Mouse (Mus musculus) intestine, embryonic 15.5 days (tissue): ENCODE measurements at regions not wholly inside any gene's neighbourhood (a gene's known extent, or its start where the extent isn't known, plus 50 kb on each side); places are given as distances from the start of the nearest gene placed in this dataset.

Source experiments
- ATAC-seq: fragments of 200-750 bp; cut with Nextera tagmentation; 2 replicates; pipeline ENCODE4 v1.8.0; 2017; ENCODE audit warnings: moderate TSS enrichment, moderate library complexity
- H3K27ac ChIP-seq: fragments of 300-500 bp; sonication (generic); 2 replicates; pipeline ENCODE4 v1.5.1; 2015; ENCODE audit warnings: mild to moderate bottlenecking, inconsistent platforms
- H3K27me3 ChIP-seq: fragments of 300-500 bp; sonication (generic); replicated peaks from 2 replicates; pipeline ENCODE4 v1.6.1; 2015; ENCODE audit warnings: inconsistent platforms
- H3K36me3 ChIP-seq: fragments of 300-500 bp; sonication (generic); 2 replicates; pipeline ENCODE4 v1.6.1; 2015; ENCODE audit warnings: inconsistent platforms
- H3K4me1 ChIP-seq: fragments of 300-500 bp; sonication (generic); replicated peaks from 2 replicates; pipeline ENCODE4 v1.6.1; 2015; ENCODE audit warnings: inconsistent platforms
- H3K4me2 ChIP-seq: fragments of 300-500 bp; sonication (generic); replicated peaks from 2 replicates; pipeline ENCODE4 v1.6.1; 2015; ENCODE audit warnings: mild to moderate bottlenecking, inconsistent platforms
- H3K4me3 ChIP-seq: fragments of 300-500 bp; sonication (generic); replicated peaks from 2 replicates; pipeline ENCODE4 v1.5.1; 2015; ENCODE audit warnings: inconsistent platforms
- H3K9ac ChIP-seq: fragments of 300-500 bp; sonication (generic); 2 replicates; pipeline ENCODE4 v1.6.1; 2015; ENCODE audit warnings: inconsistent platforms
- H3K9me3 ChIP-seq: fragments of 300-500 bp; sonication (generic); 2 replicates; pipeline ENCODE4 v1.6.1; 2016; ENCODE audit warnings: inconsistent platforms
- whole genome bisulfite sequencing: fragments of 180-500 bp; shearing (Covaris S2); methylation state at CpG from one replicate; pipeline ENCODE4 v1.1.7; 2015; 5-methylcytosine and 5-hydroxymethylcytosine counted together

DNA sequence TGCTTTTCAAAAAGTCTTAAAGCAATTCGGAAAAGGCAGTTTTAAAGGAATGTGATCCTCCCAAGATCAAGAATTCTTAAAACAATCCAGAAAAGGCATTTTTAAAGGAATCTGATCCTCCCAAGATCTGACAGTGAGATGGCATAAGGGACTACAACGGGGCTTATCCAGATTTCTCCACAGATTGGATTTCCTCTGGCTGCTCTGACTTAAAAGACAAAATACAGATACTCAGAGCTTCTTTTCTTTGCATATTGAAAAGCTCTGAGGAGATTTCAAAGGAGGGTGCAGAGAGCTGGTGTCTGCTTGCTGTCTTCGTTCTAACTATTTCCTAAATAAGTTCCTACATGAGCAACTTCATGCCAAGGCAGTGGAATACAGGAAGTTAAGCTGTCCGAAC is 82.0 kb upstream of the Dapk1 start:
- 48% methylated on average over 4 of the region's 4 CpGs for WGBS
- ATAC-seq, result no peak
- Histone ChIP-seq H3K4me2 (no peak overlapping the region), H3K27me3 (no peaks in the 10 kb centered on the region), H3K4me1 (no peaks in the 10 kb centered on the region), H3K4me3 (no peak overlapping the region), H3K9me3 (no peaks in the 10 kb centered on the region), H3K9ac (no peak overlapping the region), H3K36me3 (no peaks in the 10 kb centered on the region), H3K27ac (no peak overlapping the region)

DNA sequence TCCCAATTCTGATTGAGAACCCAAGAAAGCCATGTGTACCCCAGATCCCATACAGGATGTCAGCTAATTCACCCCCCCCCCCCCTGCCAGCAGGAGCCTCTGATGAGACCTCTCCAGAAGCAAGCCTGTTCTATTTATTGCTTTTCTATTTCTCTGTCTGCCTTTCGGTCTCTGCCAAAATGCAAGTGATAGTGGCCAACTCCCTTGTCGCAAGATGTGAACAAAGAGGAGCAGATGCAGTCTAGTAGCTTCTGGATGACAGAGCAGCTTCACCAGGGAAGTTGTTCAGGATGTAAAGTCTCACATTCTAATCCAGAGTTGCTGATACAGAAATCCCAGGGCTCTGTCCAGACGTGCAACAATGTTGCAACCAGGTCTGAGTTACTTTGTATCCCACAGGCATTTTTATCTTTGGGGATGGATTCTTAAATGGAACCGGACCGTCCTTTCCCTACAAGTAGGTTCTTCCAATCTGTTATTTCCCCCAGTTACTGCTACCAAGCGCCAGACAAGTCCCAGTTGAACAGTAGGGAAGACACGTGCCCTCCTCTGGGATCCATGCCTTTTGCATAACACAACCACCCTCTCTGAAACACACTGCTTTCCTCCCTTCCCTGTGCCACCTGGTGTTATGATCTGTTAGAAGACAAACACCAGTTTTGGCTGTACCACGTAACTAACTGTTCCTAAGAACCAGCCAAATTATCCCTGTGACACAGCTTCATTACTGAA is 78.9 kb upstream of the Dapk1 start:
- no peak overlapping the region for H3K9ac ChIP-seq
- H3K4me1 ChIP-seq, result no peaks in the 10 kb centered on the region
- no peak overlapping the region for H3K4me2 ChIP-seq
- H3K27ac ChIP-seq, result no peak overlapping the region
- H3K4me3 ChIP-seq, result no peak overlapping the region
- H3K27me3 ChIP-seq, result no peaks in the 10 kb centered on the region
- no peak for ATAC-seq
- H3K9me3 ChIP-seq, result no peaks in the 10 kb centered on the region
- no peaks in the 10 kb centered on the region for H3K36me3 ChIP-seq
- WGBS, result 72% methylated on average over 8 of the region's 8 CpGs

DNA sequence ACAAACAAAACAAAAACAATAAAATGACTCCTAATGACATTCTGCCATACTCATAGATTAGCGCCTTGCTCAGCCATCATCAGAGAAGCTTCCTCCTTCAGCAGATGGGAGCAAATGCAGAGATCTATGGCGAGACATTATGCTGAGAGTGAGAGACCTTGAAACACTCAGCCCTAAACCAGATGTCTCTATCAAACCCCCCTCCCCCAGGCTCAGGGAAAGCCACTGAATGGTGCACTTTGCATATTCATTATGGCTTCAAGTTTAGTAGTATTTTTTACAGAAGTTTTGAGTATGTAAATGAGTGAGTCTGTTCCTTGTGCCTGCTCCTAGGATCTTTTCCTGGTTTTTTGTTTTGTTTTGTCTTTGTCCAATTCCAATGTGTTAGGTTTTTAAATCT is 73.9 kb upstream of the Dapk1 start:
- Histone ChIP-seq H3K9me3 (no peaks in the 10 kb centered on the region), H3K36me3 (no peaks in the 10 kb centered on the region), H3K4me3 (no peak overlapping the region), H3K27me3 (no peaks in the 10 kb centered on the region), H3K4me2 (no peak overlapping the region), H3K27ac (no peak overlapping the region), H3K4me1 (no peaks in the 10 kb centered on the region), H3K9ac (no peak overlapping the region)
- 83% methylated on average over 2 of the region's 2 CpGs for WGBS
- ATAC-seq, result no peak

DNA sequence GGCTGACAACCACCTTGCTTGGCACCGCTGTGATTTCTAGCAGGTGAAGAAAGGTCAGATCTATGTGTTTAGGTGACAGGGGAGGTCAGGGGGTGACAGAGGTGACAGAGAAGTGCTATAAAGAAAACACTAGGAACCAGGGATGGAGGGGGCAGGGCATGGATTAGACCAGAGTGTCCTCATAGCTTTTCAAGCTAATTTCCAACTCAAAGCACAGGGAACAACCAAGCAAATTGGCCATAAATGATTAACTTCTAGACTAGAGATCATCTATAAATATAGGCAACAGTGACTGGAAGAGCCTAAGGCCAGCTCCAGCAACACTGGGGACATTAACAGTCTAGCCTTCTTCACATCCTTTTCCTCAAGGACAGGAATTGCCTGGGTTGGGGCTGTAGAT is 72.9 kb upstream of the Dapk1 start:
- no peaks in the 10 kb centered on the region for H3K27me3 ChIP-seq
- no peak overlapping the region for H3K27ac ChIP-seq
- H3K36me3 ChIP-seq, result no peaks in the 10 kb centered on the region
- no peaks in the 10 kb centered on the region for H3K4me1 ChIP-seq
- H3K9me3 ChIP-seq, result no peaks in the 10 kb centered on the region
- H3K4me3 ChIP-seq, result no peak overlapping the region
- WGBS, result 28% methylated on average over 1 of the region's 1 CpGs
- ATAC-seq, result peak; percentile 25
- no peak overlapping the region for H3K4me2 ChIP-seq
- no peak overlapping the region for H3K9ac ChIP-seq

DNA sequence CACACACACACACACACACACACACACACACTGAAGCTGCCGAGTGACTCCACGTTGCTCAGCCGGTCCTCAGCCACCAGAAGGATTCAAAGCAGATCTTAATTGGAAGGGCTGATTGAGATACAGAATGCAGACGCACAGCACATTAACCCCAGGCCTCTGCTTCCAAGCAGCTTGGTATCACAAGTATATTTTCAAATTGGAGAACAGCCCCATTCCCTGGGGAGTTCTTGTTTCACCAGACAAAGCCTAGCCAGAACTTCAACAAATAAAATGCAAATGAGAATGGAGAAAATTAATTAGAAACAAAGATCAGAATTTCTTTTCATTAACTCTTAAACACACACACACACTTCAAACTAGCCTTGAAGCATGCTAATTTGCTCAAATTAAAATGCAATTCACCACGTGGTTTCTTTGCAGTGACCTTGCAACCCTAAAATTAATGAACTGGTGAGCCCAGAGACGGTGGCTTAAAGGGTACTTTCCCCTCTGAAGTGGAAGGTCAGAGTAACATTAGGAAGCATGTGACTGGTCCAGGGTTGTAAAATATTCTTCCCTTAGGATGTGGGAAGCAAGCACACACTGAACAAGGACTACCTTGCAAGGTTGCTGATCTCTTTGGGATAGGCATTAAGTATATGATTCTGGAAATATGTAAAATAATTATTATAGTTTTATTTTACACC is 72.2 kb upstream of the Dapk1 start:
- no peaks in the 10 kb centered on the region for H3K36me3 ChIP-seq
- 40% methylated on average over 6 of the region's 6 CpGs for WGBS
- no peak overlapping the region for H3K4me2 ChIP-seq
- H3K27me3 ChIP-seq, result no peaks in the 10 kb centered on the region
- no peak overlapping the region for H3K27ac ChIP-seq
- no peak for ATAC-seq
- H3K9ac ChIP-seq, result no peak overlapping the region
- H3K4me3 ChIP-seq, result no peak overlapping the region
- no peaks in the 10 kb centered on the region for H3K4me1 ChIP-seq
- no peaks in the 10 kb centered on the region for H3K9me3 ChIP-seq

DNA sequence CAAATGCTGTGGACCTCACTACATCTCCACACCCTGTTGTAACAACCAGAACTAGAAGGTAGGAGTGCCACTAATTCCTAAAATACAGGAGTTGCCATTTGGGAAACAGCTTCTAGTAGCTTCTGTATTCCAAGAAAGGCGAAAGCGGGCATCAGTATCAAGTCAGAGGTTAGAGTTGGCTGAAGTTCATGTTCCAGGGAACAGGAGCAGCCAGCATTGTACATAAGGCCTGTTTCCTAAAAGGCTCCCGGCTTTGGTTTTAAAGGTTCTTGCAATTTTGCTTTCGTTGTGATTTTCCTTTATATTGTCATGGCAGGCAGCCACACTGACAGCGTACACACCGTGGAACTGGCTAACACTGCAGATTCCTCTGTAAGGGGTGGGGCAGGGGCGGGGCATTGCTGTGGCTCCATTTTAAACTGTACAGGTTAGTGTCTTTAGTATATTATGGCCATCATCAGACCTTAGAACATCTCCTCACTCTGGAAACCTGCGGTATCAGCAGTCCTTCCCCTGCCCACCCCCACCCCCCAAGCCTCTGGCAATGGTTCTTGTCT is 67.8 kb upstream of the Dapk1 start:
- WGBS, result 65% methylated on average over 8 of the region's 8 CpGs

DNA sequence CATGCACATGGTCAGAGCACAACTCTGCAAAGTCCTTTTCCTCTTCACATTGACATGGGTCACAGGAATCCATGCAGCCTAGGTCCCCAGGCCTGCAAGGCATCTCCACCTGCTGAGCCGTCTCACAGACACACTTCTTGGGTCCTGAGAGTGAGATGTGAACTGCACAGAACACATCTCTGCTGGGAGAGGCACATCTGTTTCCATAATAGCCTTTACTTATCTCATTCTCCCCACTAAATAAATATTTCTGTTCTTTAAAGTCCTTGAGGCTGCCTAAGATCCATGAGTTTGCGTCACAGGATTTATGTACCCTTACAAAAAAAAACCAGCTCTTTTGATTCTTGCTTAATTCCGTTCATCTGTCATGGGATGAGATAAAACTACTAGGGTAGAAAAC is 67.2 kb upstream of the Dapk1 start:
- 31% methylated on average over 3 of the region's 3 CpGs for WGBS
- H3K9ac ChIP-seq, result no peak overlapping the region
- ATAC-seq, result no peak; the same call in 1 of the 2 replicates

More for the DNA sequence above, 67.8 kb upstream of the Dapk1 start:
- Histone ChIP-seq H3K4me1 (no peaks in the 10 kb centered on the region), H3K9ac (no peak overlapping the region), H3K9me3 (no peaks in the 10 kb centered on the region), H3K27me3 (no peaks in the 10 kb centered on the region), H3K4me3 (no peak overlapping the region), H3K36me3 (no peaks in the 10 kb centered on the region), H3K27ac (no peak overlapping the region), H3K4me2 (no peak overlapping the region)
- ATAC-seq, result peak; percentile 76; the same call in 1 of the 2 replicates

DNA sequence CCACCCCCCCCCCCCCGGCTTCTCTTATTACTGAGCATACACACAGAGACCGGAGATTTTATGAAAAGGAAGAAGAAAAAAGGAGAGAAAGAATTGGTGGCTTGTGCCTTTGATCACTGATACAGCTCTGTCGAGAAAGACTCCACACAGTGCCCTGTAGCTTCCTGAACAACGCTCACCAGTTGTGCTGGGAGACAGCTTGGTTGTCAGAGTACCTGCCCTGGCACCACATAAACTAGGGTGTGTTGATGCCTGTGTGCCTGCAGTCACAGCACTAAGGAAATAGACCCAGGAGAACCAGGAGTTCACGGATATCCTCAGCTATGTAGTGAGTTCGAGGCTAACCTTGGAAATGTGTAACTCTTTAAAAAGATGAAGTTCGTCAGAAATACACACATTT is 66.7 kb upstream of the Dapk1 start:
- ATAC-seq, result no peak
- H3K36me3 ChIP-seq, result no peaks in the 10 kb centered on the region
- WGBS, result 71% methylated on average over 7 of the region's 7 CpGs
- no peak overlapping the region for H3K4me3 ChIP-seq
- no peaks in the 10 kb centered on the region for H3K9me3 ChIP-seq
- no peak overlapping the region for H3K4me2 ChIP-seq
- no peaks in the 10 kb centered on the region for H3K27me3 ChIP-seq
- no peak overlapping the region for H3K27ac ChIP-seq
- no peaks in the 10 kb centered on the region for H3K4me1 ChIP-seq
- H3K9ac ChIP-seq, result no peak overlapping the region

More for the DNA sequence above, 67.2 kb upstream of the Dapk1 start:
- no peak overlapping the region for H3K4me2 ChIP-seq
- H3K9me3 ChIP-seq, result no peaks in the 10 kb centered on the region
- H3K4me1 ChIP-seq, result no peaks in the 10 kb centered on the region
- H3K4me3 ChIP-seq, result no peak overlapping the region
- H3K27me3 ChIP-seq, result no peaks in the 10 kb centered on the region
- H3K27ac ChIP-seq, result no peak overlapping the region
- no peaks in the 10 kb centered on the region for H3K36me3 ChIP-seq

DNA sequence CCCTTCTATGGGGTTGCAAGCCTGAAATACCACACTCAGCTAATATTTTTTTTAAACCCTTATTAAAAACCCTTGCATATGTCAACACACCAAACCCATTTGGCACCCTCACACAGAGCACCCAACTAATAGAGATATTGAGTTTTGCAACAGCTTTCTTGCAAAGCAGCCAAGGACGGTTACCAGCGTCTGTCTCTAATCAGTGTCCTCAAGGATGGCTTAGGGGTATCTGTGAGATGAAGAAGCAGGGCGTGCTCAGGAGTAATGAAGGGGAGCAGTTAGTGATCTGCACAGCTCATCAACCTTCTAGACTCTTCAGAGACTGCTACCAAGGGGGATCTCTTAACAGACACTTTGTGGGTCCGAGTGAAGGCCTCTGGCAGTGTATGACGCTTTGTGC is 65.0 kb upstream of the Dapk1 start:
- no peaks in the 10 kb centered on the region for H3K9me3 ChIP-seq
- 83% methylated on average over 5 of the region's 5 CpGs for WGBS
- no peak overlapping the region for H3K4me2 ChIP-seq
- H3K9ac ChIP-seq, result no peak overlapping the region
- ATAC-seq, result no peak
- no peaks in the 10 kb centered on the region for H3K27me3 ChIP-seq
- no peak overlapping the region for H3K4me3 ChIP-seq
- H3K27ac ChIP-seq, result no peak overlapping the region
- no peaks in the 10 kb centered on the region for H3K36me3 ChIP-seq
- no peaks in the 10 kb centered on the region for H3K4me1 ChIP-seq

DNA sequence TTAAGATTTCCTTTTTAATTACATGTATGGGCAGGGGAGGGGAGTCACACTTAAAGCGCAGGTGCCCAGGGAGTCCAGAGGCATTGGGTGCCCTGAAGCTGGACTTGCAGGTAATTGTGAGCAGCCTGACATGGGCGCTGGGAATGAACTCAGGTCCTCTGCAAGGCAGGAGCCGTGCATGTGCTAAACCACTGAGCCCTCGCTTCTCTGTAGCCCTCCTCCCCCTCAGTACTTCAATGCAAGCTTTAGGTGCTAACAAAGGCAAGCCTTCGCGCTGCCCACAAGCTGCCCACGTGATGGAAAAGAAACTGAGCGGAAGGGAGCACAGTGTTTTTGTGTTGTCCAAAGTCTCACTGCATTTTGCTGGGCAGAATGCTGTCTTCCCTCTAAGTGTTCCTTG is 63.6 kb upstream of the Dapk1 start:
- no peak overlapping the region for H3K9ac ChIP-seq
- H3K4me3 ChIP-seq, result no peak overlapping the region
- WGBS, result 58% methylated on average over 8 of the region's 8 CpGs
- no peak overlapping the region for H3K4me2 ChIP-seq
- H3K36me3 ChIP-seq, result no peaks in the 10 kb centered on the region
- no peak overlapping the region for H3K27ac ChIP-seq
- no peak for ATAC-seq
- no peaks in the 10 kb centered on the region for H3K27me3 ChIP-seq
- no peaks in the 10 kb centered on the region for H3K9me3 ChIP-seq
- H3K4me1 ChIP-seq, result no peaks in the 10 kb centered on the region

DNA sequence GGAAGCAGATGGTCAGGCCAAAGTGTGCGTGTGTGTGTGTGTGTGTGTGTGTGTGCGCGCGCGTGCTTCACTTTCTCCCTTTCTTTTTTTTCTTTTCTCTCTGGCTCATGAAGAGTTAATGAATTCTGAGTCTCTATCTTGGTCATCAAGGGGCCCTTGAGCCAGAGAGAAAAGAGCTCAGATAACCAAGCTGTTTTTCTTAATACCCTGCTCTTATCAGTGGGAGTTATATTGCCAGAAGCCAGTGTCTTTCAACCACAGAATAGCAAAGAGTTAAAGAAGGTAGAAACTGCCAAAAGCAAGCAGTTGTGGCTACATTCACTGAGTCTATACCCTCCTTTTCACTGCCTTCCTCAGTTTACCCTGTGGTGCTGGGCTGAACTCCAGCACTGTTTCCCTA is 60.6 kb upstream of the Dapk1 start:
- Histone ChIP-seq H3K4me1 (no peaks in the 10 kb centered on the region), H3K9me3 (no peaks in the 10 kb centered on the region), H3K27me3 (no peaks in the 10 kb centered on the region), H3K27ac (no peak overlapping the region), H3K36me3 (no peaks in the 10 kb centered on the region), H3K4me2 (no peak overlapping the region), H3K9ac (no peak overlapping the region), H3K4me3 (no peak overlapping the region)
- 92% methylated on average over 5 of the region's 5 CpGs for WGBS
- no peak; the same call in 1 of the 2 replicates for ATAC-seq

DNA sequence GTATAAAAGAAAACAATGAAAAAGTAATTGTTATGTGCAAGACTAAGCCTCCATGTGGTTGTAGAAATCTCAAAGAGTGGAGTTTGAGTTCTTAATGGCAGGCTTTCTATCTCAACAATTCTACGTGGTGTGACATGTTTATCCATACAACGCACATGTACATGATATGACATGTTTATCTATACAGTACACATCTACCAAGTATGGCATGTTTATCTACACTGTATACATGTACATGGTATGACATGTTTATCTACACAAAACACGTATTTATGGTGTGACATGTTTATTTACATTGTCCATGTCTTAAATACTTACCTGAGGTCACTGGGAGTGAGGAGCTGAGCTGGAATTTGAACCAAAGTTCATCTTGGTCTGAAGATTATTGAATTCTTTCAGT is 57.4 kb upstream of the Dapk1 start:
- WGBS, result 62% methylated on average over 3 of the region's 3 CpGs
- H3K36me3 ChIP-seq, result no peaks in the 10 kb centered on the region
- H3K4me3 ChIP-seq, result no peak overlapping the region
- H3K4me1 ChIP-seq, result no peaks in the 10 kb centered on the region
- H3K27ac ChIP-seq, result no peak overlapping the region
- no peaks in the 10 kb centered on the region for H3K9me3 ChIP-seq
- ATAC-seq, result no peak
- H3K4me2 ChIP-seq, result no peak overlapping the region
- no peak overlapping the region for H3K9ac ChIP-seq
- no peaks in the 10 kb centered on the region for H3K27me3 ChIP-seq
